Mouse (Mus musculus) embryonic fibroblast, embryonic 13.5 days (primary cell): ENCODE data around the gene Cpt2.

Experiments
- CTCF ChIP-seq: IDR thresholded peaks from 2 replicates; pipeline ENCODE4 v1.5.1; 2011; ENCODE audit warnings: mild to moderate bottlenecking, control low read depth, low read length, moderate library complexity, borderline replicate concordance; ENCODE audit not compliant: insufficient read depth
- POLR2A ChIP-seq: IDR thresholded peaks from 2 replicates; pipeline ENCODE4 v1.6.1; 2011; ENCODE audit warnings: low read depth, mild to moderate bottlenecking, control low read depth, low read length, moderate library complexity

GRCm38 (mm10) chr4:107958487-107958886 lies 35.1 kb upstream of the Cpt2 start:
- TF ChIP-seq CTCF (no peak), POLR2A (no peak)
